Mouse (Mus musculus): ENCODE measurements around the gene Nell2. TPM values are rescaled to one million over a fixed set of nuclear protein-coding genes. Genes with fewer than 3 reads are reported as not detected.

Gene Nell2
- total and polyA plus RNA-seq, 3 experiments, result not detected

GRCm38 (mm10) chr15:95156828-95157227, 371.5 kb downstream of the Nell2 start:
- Histone ChIP-seq H3K27ac (ENCODE audit: insufficient read depth, low read depth) (no peak overlapping the region), H3K9ac (ENCODE audit: insufficient read depth, low read depth) (no peak overlapping the region), H3K4me2 (ENCODE audit: insufficient read depth, low read depth, poor library complexity, severe bottlenecking) (no peak overlapping the region), H3K79me2 (replicated peaks; ENCODE audit: control insufficient read depth, extremely low read depth, insufficient read depth, poor library complexity, severe bottlenecking) (no peaks in the 10 kb centered on the region), H3K4me3 (replicated peaks in 1 of 3; ENCODE audit: low read depth in 2 of 3, low read length in 2 of 3, poor library complexity in 1 of 3) (no peak overlapping the region), H3K9me3 (replicated peaks; ENCODE audit: low read length) (peaks cover 28% of the 10 kb centered on the region), H3K4me1 (ENCODE audit: control insufficient read depth in 1 of 2, insufficient read depth in 2 of 2) (no peaks in the 10 kb centered on the region), H3K36me3 (replicated peaks in 1 of 2; ENCODE audit: control insufficient read depth in 1 of 2, insufficient read depth in 1 of 2, low read length in 1 of 2) (no peaks in the 10 kb centered on the region), H3K27me3 (replicated peaks) (no peaks in the 10 kb centered on the region)
- in situ Hi-C loops (cut with MboI; ENCODE audit: low pct_ligation_motif_present, low pct_unique_long_range_greater_than_20kb, low sequenced_read_pairs) (no loop called here), dilution Hi-C loops (cut with MboI; ENCODE audit: extremely low pct_ligation_motif_present, extremely low pct_unique_long_range_greater_than_20kb, low sequenced_read_pairs) (no loop called here)
- no peak for TF ChIP-seq UBTF (IDR thresholded peaks at IDR 0.05; ENCODE audit: low read depth, low read length)
- no peak for TF ChIP-seq MAZ (IDR thresholded peaks at IDR 0.05; ENCODE audit: low read depth, low read length)
- TF ChIP-seq CTCF (conservative IDR thresholded peaks at IDR 0.05 in 1 of 2, IDR thresholded peaks at IDR 0.05 in 1 of 2; ENCODE audit: low read depth in 2 of 2, low read length in 2 of 2), result no peak
- TF ChIP-seq GABPA (IDR thresholded peaks at IDR 0.05; ENCODE audit: insufficient replicate concordance, low read depth, low read length), result no peak
- TF ChIP-seq JUND (conservative IDR thresholded peaks at IDR 0.05; ENCODE audit: low read depth, low read length), result no peak
- TF ChIP-seq KAT2A (IDR thresholded peaks at IDR 0.05; ENCODE audit: insufficient replicate concordance, low read length), result no peak
- no peak for TF ChIP-seq SMC3 (IDR thresholded peaks at IDR 0.05; ENCODE audit: low read depth, low read length)
- no peak for TF ChIP-seq IRF4 (IDR thresholded peaks at IDR 0.05; ENCODE audit: low read depth, low read length)
- no peak for TF ChIP-seq TBP (conservative IDR thresholded peaks at IDR 0.05; ENCODE audit: low read depth, low read length)
- TF ChIP-seq TCF12 (IDR thresholded peaks at IDR 0.05; ENCODE audit: low read depth, low read length), result no peak
- no peak for TF ChIP-seq MYC (IDR thresholded peaks at IDR 0.05; ENCODE audit: low read depth, low read length)
- TF ChIP-seq USF1 (IDR thresholded peaks at IDR 0.05; ENCODE audit: low read depth, low read length), result no peak
- no peak for TF ChIP-seq PAX5 (IDR thresholded peaks at IDR 0.05; ENCODE audit: low read length)
- no peak for TF ChIP-seq ZNF384 (IDR thresholded peaks at IDR 0.05; ENCODE audit: low read depth, low read length)
- TF ChIP-seq ZKSCAN1 (IDR thresholded peaks at IDR 0.05; ENCODE audit: borderline replicate concordance, low read depth, low read length), result no peak
- TF ChIP-seq RCOR1 (conservative IDR thresholded peaks at IDR 0.05; ENCODE audit: low read depth, low read length), result no peak
- no peak for TF ChIP-seq HCFC1 (IDR thresholded peaks at IDR 0.05; ENCODE audit: low read depth, low read length)
- DNase-seq (ENCODE audit: extremely low read depth), result no peak

GRCm38 (mm10) chr15:95145118-95145517, 383.2 kb downstream of the Nell2 start:
- in situ Hi-C loops (cut with MboI; ENCODE audit: low pct_ligation_motif_present, low pct_unique_long_range_greater_than_20kb, low sequenced_read_pairs), result no loop called here
- Histone ChIP-seq H3K9me3 (replicated peaks; ENCODE audit: low read length) (peaks cover 53% of the 10 kb centered on the region), H3K4me3 (replicated peaks in 1 of 3; ENCODE audit: low read depth in 2 of 3, low read length in 2 of 3, poor library complexity in 1 of 3) (no peak overlapping the region), H3K9ac (ENCODE audit: insufficient read depth, low read depth) (no peak overlapping the region), H3K27me3 (replicated peaks) (no peaks in the 10 kb centered on the region), H3K4me2 (ENCODE audit: insufficient read depth, low read depth, poor library complexity, severe bottlenecking) (no peak overlapping the region), H3K36me3 (replicated peaks in 1 of 2; ENCODE audit: control insufficient read depth in 1 of 2, insufficient read depth in 1 of 2, low read length in 1 of 2) (no peaks in the 10 kb centered on the region), H3K79me2 (replicated peaks; ENCODE audit: control insufficient read depth, extremely low read depth, insufficient read depth, poor library complexity, severe bottlenecking) (no peaks in the 10 kb centered on the region), H3K4me1 (ENCODE audit: control insufficient read depth in 1 of 2, insufficient read depth in 2 of 2) (no peaks in the 10 kb centered on the region), H3K27ac (ENCODE audit: insufficient read depth, low read depth) (no peak overlapping the region)
- no peak for TF ChIP-seq CTCF (conservative IDR thresholded peaks at IDR 0.05 in 1 of 2, IDR thresholded peaks at IDR 0.05 in 1 of 2; ENCODE audit: low read depth in 2 of 2, low read length in 2 of 2)
- no peak for TF ChIP-seq RAD21 (IDR thresholded peaks at IDR 0.05; ENCODE audit: low read depth, low read length)
- TF ChIP-seq JUND (conservative IDR thresholded peaks at IDR 0.05; ENCODE audit: low read depth, low read length), result no peak
- no peak for TF ChIP-seq USF1 (IDR thresholded peaks at IDR 0.05; ENCODE audit: low read depth, low read length)
- no peak for TF ChIP-seq USF2 (conservative IDR thresholded peaks at IDR 0.05; ENCODE audit: low read depth, low read length)
- TF ChIP-seq IRF4 (IDR thresholded peaks at IDR 0.05; ENCODE audit: low read depth, low read length), result no peak
- no peak for TF ChIP-seq ELF1 (IDR thresholded peaks at IDR 0.05; ENCODE audit: low read depth, low read length)
- no peak for TF ChIP-seq ZNF384 (IDR thresholded peaks at IDR 0.05; ENCODE audit: low read depth, low read length)
- no peak for TF ChIP-seq CHD1 (IDR thresholded peaks at IDR 0.05; ENCODE audit: low read depth, low read length)
- no peak for TF ChIP-seq JUN (IDR thresholded peaks at IDR 0.05; ENCODE audit: insufficient read depth, low read depth, low read length)
- TF ChIP-seq SIN3A (IDR thresholded peaks at IDR 0.05; ENCODE audit: low read length), result no peak
- no peak for TF ChIP-seq BHLHE40 (IDR thresholded peaks at IDR 0.05; ENCODE audit: low read depth, low read length)
- TF ChIP-seq ETS1 (conservative IDR thresholded peaks at IDR 0.05; ENCODE audit: low read depth, low read length), result no peak
- no peak for TF ChIP-seq TBP (conservative IDR thresholded peaks at IDR 0.05; ENCODE audit: low read depth, low read length)
- no peak for TF ChIP-seq NELFE (IDR thresholded peaks at IDR 0.05; ENCODE audit: low read depth, low read length)
- TF ChIP-seq TCF12 (IDR thresholded peaks at IDR 0.05; ENCODE audit: low read depth, low read length), result no peak
- no peak for DNase-seq (ENCODE audit: extremely low read depth)
- dilution Hi-C loops (cut with MboI; ENCODE audit: extremely low pct_ligation_motif_present, extremely low pct_unique_long_range_greater_than_20kb, low sequenced_read_pairs), result no loop called here

Measured in CH12.LX (cell line).